8 mouse cellular contexts compared by ENCODE assay signal in genomic region chr8:105854303-105854702, GRCm38 (mm10). TPM values are rescaled to one million over a fixed set of nuclear protein-coding genes. Genes with fewer than 3 reads are reported as not detected.
DNase-seq lines count a peak whose midpoint lies in the region; ATAC-seq and TF ChIP-seq lines count a peak whose summit lies in the region.

No protein-coding gene starts in this region.

- TF ChIP-seq EP300 in ES-Bruce4 (IDR thresholded peaks at IDR 0.05; ENCODE audit: insufficient read depth, low read depth, low read length), result no peak

- DNase-seq in heart, postnatal 36 days, result no peak
- no peak for DNase-seq in forebrain, embryonic 14.5 days (ENCODE audit: low spot score)
- DNase-seq in adrenal gland, postnatal 25 days, result no peak
- DNase-seq in frontal cortex, adult 2 months (ENCODE audit: extremely low spot score in 1 of 2, low spot score in 1 of 2), result no peak
- DNase-seq in embryo, embryonic 9.5 days (ENCODE audit: extremely low spot score), result no peak

- peaks cover 15 to 28% of the 10 kb centered on the region in 2 experiments for H3K4me1 ChIP-seq in heart, embryonic 14.5 days (ENCODE audit: control insufficient read depth in 2 of 2, insufficient read depth in 2 of 2, low read length in 2 of 2)
- H3K4me1 ChIP-seq in ES-Bruce4 (ENCODE audit: control insufficient read depth, insufficient read depth, low read length), result no peaks in the 10 kb centered on the region
- H3K4me1 ChIP-seq in forebrain, embryonic 14.5 days (ENCODE audit: control insufficient read depth, insufficient read depth, low read length), result peaks cover 20% of the 10 kb centered on the region
- peaks cover 48% of the 10 kb centered on the region for H3K4me1 ChIP-seq in liver, embryonic 16.5 days (ENCODE audit: control insufficient read depth, low read depth, low read length)

- no peak for TF ChIP-seq CTCF in ES-Bruce4 (IDR thresholded peaks at IDR 0.05; ENCODE audit: low read depth, low read length)

- WGBS in heart, embryonic 14.5 days, result 20% methylated on average over 8 of the region's 8 CpGs
- WGBS in forebrain, embryonic 14.5 days, result 31% methylated on average over 8 of the region's 8 CpGs
- WGBS in liver, embryonic 16.5 days (ENCODE audit: insufficient replicate concordance), result 33% methylated on average over 8 of the region's 8 CpGs

- intact Hi-C loops in heart, postnatal 36 days (cut with DNase I), result loop anchor here (5.0 kb wide), 1 partner anchor 78 kb away; the partner anchor contains the start of gene Ctrl

- H3K9ac ChIP-seq in heart, embryonic 14.5 days (ENCODE audit: low read length), result peak overlapping the region; percentile 87
- peak overlapping the region; percentile 83 for H3K9ac ChIP-seq in ES-Bruce4 (ENCODE audit: low read depth, poor library complexity, severe bottlenecking)
- H3K9ac ChIP-seq in forebrain, embryonic 14.5 days (ENCODE audit: low read length), result peak overlapping the region; percentile 81; the same call in 1 of the 2 replicates
- peak overlapping the region; percentile 87 for H3K9ac ChIP-seq in liver, embryonic 16.5 days (ENCODE audit: low read depth, low read length)

- TF ChIP-seq POLR2A in ES-Bruce4 (IDR thresholded peaks at IDR 0.05; ENCODE audit: insufficient read depth, low read length), result no peak

- no peaks in the 10 kb centered on the region for H3K9me3 ChIP-seq in heart, embryonic 14.5 days (ENCODE audit: control insufficient read depth, low read length)
- H3K9me3 ChIP-seq in ES-Bruce4 (replicated peaks; ENCODE audit: control insufficient read depth, insufficient read depth, low read length, poor library complexity, severe bottlenecking), result no peaks in the 10 kb centered on the region
- no peaks in the 10 kb centered on the region for H3K9me3 ChIP-seq in forebrain, embryonic 14.5 days (replicated peaks; ENCODE audit: control insufficient read depth, low read length)
- H3K9me3 ChIP-seq in liver, embryonic 16.5 days (replicated peaks; ENCODE audit: control insufficient read depth, low read length), result no peaks in the 10 kb centered on the region

- H3K27ac ChIP-seq in heart, embryonic 14.5 days (replicated peaks in 1 of 2; ENCODE audit: control insufficient read depth in 1 of 2, insufficient read depth in 1 of 2, low read depth in 2 of 2, low read length in 2 of 2), result peak overlapping the region in 1 of 2 experiments; percentile 83; a peak in 1 of 4 replicates
- H3K27ac ChIP-seq in ES-Bruce4 (ENCODE audit: insufficient read depth, low read length), result peak overlapping the region; percentile 41; the same call in 1 of the 2 replicates
- H3K27ac ChIP-seq in forebrain, embryonic 14.5 days (ENCODE audit: low read depth, low read length), result no peak overlapping the region
- H3K27ac ChIP-seq in liver, embryonic 16.5 days (ENCODE audit: low read length), result peak overlapping the region; percentile 86

- H3K36me3 ChIP-seq in heart, embryonic 14.5 days (ENCODE audit: control insufficient read depth, insufficient read depth, low read length), result peaks cover 20% of the 10 kb centered on the region
- peaks cover 9% of the 10 kb centered on the region for H3K36me3 ChIP-seq in ES-Bruce4 (ENCODE audit: control insufficient read depth, insufficient read depth, low read length, poor library complexity, severe bottlenecking)
- H3K36me3 ChIP-seq in forebrain, embryonic 14.5 days (ENCODE audit: control insufficient read depth, insufficient read depth, low read length), result peaks cover 12% of the 10 kb centered on the region
- peaks cover 5% of the 10 kb centered on the region for H3K36me3 ChIP-seq in liver, embryonic 16.5 days (ENCODE audit: control insufficient read depth, insufficient read depth)

- peak overlapping the region in 1 of 2 experiments; percentile 84; a peak in 2 of 4 replicates for H3K4me3 ChIP-seq in heart, embryonic 14.5 days (ENCODE audit: control insufficient read depth in 1 of 2, insufficient read depth in 1 of 2, low read depth in 1 of 2, low read length in 2 of 2)
- peak overlapping the region; percentile 31 for H3K4me3 ChIP-seq in ES-Bruce4 (ENCODE audit: low read depth, low read length)
- peak overlapping the region; percentile 70 for H3K4me3 ChIP-seq in forebrain, embryonic 14.5 days (ENCODE audit: low read depth, low read length)
- peak overlapping the region; percentile 79 for H3K4me3 ChIP-seq in liver, embryonic 16.5 days (ENCODE audit: low read depth, low read length)

- ATAC-seq in heart, embryonic 14.5 days (ENCODE audit: insufficient number of reproducible peaks, insufficient read depth, low FRiP score, low read depth), result no peak; the same call in none of the 2 replicates
- ATAC-seq in forebrain, embryonic 14.5 days, result no peak
- no peak for ATAC-seq in liver, embryonic 16.5 days (ENCODE audit: low read depth)

- no peaks in the 10 kb centered on the region for H3K27me3 ChIP-seq in heart, embryonic 14.5 days (ENCODE audit: control insufficient read depth, insufficient read depth, low read length)
- H3K27me3 ChIP-seq in ES-Bruce4 (ENCODE audit: control insufficient read depth, insufficient read depth, low read length, poor library complexity, severe bottlenecking), result no peaks in the 10 kb centered on the region
- H3K27me3 ChIP-seq in forebrain, embryonic 14.5 days (replicated peaks; ENCODE audit: control insufficient read depth, insufficient read depth, low read length), result no peaks in the 10 kb centered on the region
- H3K27me3 ChIP-seq in liver, embryonic 16.5 days (ENCODE audit: control insufficient read depth, insufficient read depth, low read depth, low read length), result no peaks in the 10 kb centered on the region

- peak overlapping the region; percentile 80 for H3K4me2 ChIP-seq in heart, embryonic 14.5 days (ENCODE audit: low read length)
- peak overlapping the region; percentile 29 for H3K4me2 ChIP-seq in forebrain, embryonic 14.5 days (ENCODE audit: low read length)
- H3K4me2 ChIP-seq in liver, embryonic 16.5 days (ENCODE audit: low read depth, low read length), result peak overlapping the region; percentile 94

RNA-seq across cellular contexts. Expression of gene Thap11, which starts 0.6 kb away (rescaled TPM):
- 41.9 and 42.5 TPM in 2 replicates for polyA plus RNA-seq in heart, embryonic 14.5 days (2014; fragmentation: Nextera tagmentation; extraction: Ambion mirVana)
- 10 to 100 TPM; 26.5 to 28.3 TPM for total RNA-seq in heart, postnatal 36 days (2021)
- polyA plus RNA-seq in ES-Bruce4 (2011; ENCODE audit: insufficient read depth, insufficient read length, low read depth, missing spikeins), result 29.6 and 31.0 TPM in 2 replicates
- polyA plus RNA-seq in forebrain, embryonic 14.5 days (2014; fragmentation: Nextera tagmentation; extraction: Ambion mirVana), result 51.7 and 60.8 TPM in 2 replicates
- 25.4 and 26.4 TPM in 2 replicates for polyA plus RNA-seq in liver, embryonic 16.5 days (2015; fragmentation: Nextera tagmentation; extraction: Ambion mirVana)
- total RNA-seq in adrenal gland, postnatal 25 days (2021), result 38.0 and 40.1 TPM in 2 replicates
- 47.0 and 47.1 TPM in 2 replicates for polyA plus RNA-seq in frontal cortex, adult 2 months (2012; rRNA removed)

RNA-seq across cellular contexts. Expression of gene Cenpt, which starts 1.2 kb away (rescaled TPM):
- 34.7 and 37.2 TPM in 2 replicates for polyA plus RNA-seq in heart, embryonic 14.5 days (2014; fragmentation: Nextera tagmentation; extraction: Ambion mirVana)
- total RNA-seq in heart, postnatal 36 days (2021), result 1 to 10 TPM; 2.0 to 2.6 TPM
- polyA plus RNA-seq in ES-Bruce4 (2011; ENCODE audit: insufficient read depth, insufficient read length, low read depth, missing spikeins), result 86.3 and 97.6 TPM in 2 replicates
- 50.7 and 51.8 TPM in 2 replicates for polyA plus RNA-seq in forebrain, embryonic 14.5 days (2014; fragmentation: Nextera tagmentation; extraction: Ambion mirVana)
- polyA plus RNA-seq in liver, embryonic 16.5 days (2015; fragmentation: Nextera tagmentation; extraction: Ambion mirVana), result 19.1 and 20.5 TPM in 2 replicates
- 7.5 and 9.2 TPM in 2 replicates for total RNA-seq in adrenal gland, postnatal 25 days (2021)
- polyA plus RNA-seq in frontal cortex, adult 2 months (2012; rRNA removed), result 31.5 and 32.3 TPM in 2 replicates

RNA-seq across cellular contexts. Expression of gene Nutf2, which starts 6.1 kb away (rescaled TPM):
- 190 and 205 TPM in 2 replicates for polyA plus RNA-seq in heart, embryonic 14.5 days (2014; fragmentation: Nextera tagmentation; extraction: Ambion mirVana)
- 10 to 100 TPM; 33.0 to 42.4 TPM for total RNA-seq in heart, postnatal 36 days (2021)
- polyA plus RNA-seq in ES-Bruce4 (2011; ENCODE audit: insufficient read depth, insufficient read length, low read depth, missing spikeins), result 29.9 and 30.2 TPM in 2 replicates
- 224 and 283 TPM in 2 replicates for polyA plus RNA-seq in forebrain, embryonic 14.5 days (2014; fragmentation: Nextera tagmentation; extraction: Ambion mirVana)
- polyA plus RNA-seq in liver, embryonic 16.5 days (2015; fragmentation: Nextera tagmentation; extraction: Ambion mirVana), result 88.9 and 95.7 TPM in 2 replicates
- 36.3 and 56.0 TPM in 2 replicates for total RNA-seq in adrenal gland, postnatal 25 days (2021)
- 79.7 and 94.9 TPM in 2 replicates for polyA plus RNA-seq in frontal cortex, adult 2 months (2012; rRNA removed)

RNA-seq across cellular contexts. Expression of gene Edc4, which starts 26.4 kb away (rescaled TPM):
- polyA plus RNA-seq in heart, embryonic 14.5 days (2014; fragmentation: Nextera tagmentation; extraction: Ambion mirVana), result 24.0 and 27.7 TPM in 2 replicates
- 10 to 100 TPM; 24.2 to 26.3 TPM for total RNA-seq in heart, postnatal 36 days (2021)
- polyA plus RNA-seq in ES-Bruce4 (2011; ENCODE audit: insufficient read depth, insufficient read length, low read depth, missing spikeins), result 45.2 and 51.6 TPM in 2 replicates
- 27.9 and 39.4 TPM in 2 replicates for polyA plus RNA-seq in forebrain, embryonic 14.5 days (2014; fragmentation: Nextera tagmentation; extraction: Ambion mirVana)
- 15.9 and 17.4 TPM in 2 replicates for polyA plus RNA-seq in liver, embryonic 16.5 days (2015; fragmentation: Nextera tagmentation; extraction: Ambion mirVana)
- 33.5 and 38.6 TPM in 2 replicates for total RNA-seq in adrenal gland, postnatal 25 days (2021)
- polyA plus RNA-seq in frontal cortex, adult 2 months (2012; rRNA removed), result 71.6 and 78.3 TPM in 2 replicates

RNA-seq across cellular contexts. Expression of gene Tsnaxip1, which starts 26.8 kb away (rescaled TPM):
- polyA plus RNA-seq in heart, embryonic 14.5 days (2014; fragmentation: Nextera tagmentation; extraction: Ambion mirVana), result not detected in 2 replicates
- not detected for total RNA-seq in heart, postnatal 36 days (2021)
- polyA plus RNA-seq in ES-Bruce4 (2011; ENCODE audit: insufficient read depth, insufficient read length, low read depth, missing spikeins), result 0.33 TPM in 1 of 2 replicates, not detected in the other
- polyA plus RNA-seq in forebrain, embryonic 14.5 days (2014; fragmentation: Nextera tagmentation; extraction: Ambion mirVana), result 0.83 TPM in 2 replicates
- polyA plus RNA-seq in liver, embryonic 16.5 days (2015; fragmentation: Nextera tagmentation; extraction: Ambion mirVana), result 0.07 TPM in 2 replicates
- total RNA-seq in adrenal gland, postnatal 25 days (2021), result not detected in 2 replicates
- 0.17 TPM in 1 of 2 replicates, not detected in the other for polyA plus RNA-seq in frontal cortex, adult 2 months (2012; rRNA removed)

Comparison
In these comparisons a context has a peak if more than half of its experiments do, and no peak if none do; other contexts are left out.
1. H3K4me2 ChIP-seq: peak in every context shown above with its lines; median percentile 94 in liver, embryonic 16.5 days; 80 in heart, embryonic 14.5 days; 29 in forebrain, embryonic 14.5 days.